Mouse (Mus musculus) hindbrain, postnatal 0 days (tissue): ENCODE data around the gene Cct6b. TPM values are rescaled to one million over a fixed set of nuclear protein-coding genes. Genes with fewer than 3 reads are reported as not detected.

Experiments
- ATAC-seq: fragments of 200-750 bp; cut with Nextera tagmentation; 2 replicates; pipeline ENCODE4 v1.8.0; 2017; ENCODE audit warnings: mild to moderate bottlenecking, moderate TSS enrichment, moderate library complexity
- DNase-seq: peaks from one replicate; pipeline ENCODE4 v3.0.0-alpha.2; 2015; ENCODE audit warnings: low spot score
- H3K27ac ChIP-seq: fragments of 300-500 bp; sonication (generic); 2 replicates; pipeline ENCODE4 v1.5.1; 2014; ENCODE audit warnings: mild to moderate bottlenecking
- H3K27me3 ChIP-seq: fragments of 300-500 bp; sonication (generic); 2 replicates; pipeline ENCODE4 v1.6.1; 2014; ENCODE audit warnings: low read length, mixed read lengths; ENCODE audit not compliant: insufficient read depth
- H3K36me3 ChIP-seq: fragments of 300-500 bp; sonication (generic); 2 replicates; pipeline ENCODE4 v1.6.1; 2014; ENCODE audit warnings: low read length, mixed read lengths; ENCODE audit not compliant: insufficient read depth
- H3K4me1 ChIP-seq: fragments of 300-500 bp; sonication (generic); 2 replicates; pipeline ENCODE4 v1.6.1; 2014; ENCODE audit warnings: antibody characterized with exemption, low read length, mixed read lengths; ENCODE audit not compliant: insufficient read depth
- H3K4me2 ChIP-seq: fragments of 300-500 bp; sonication (generic); 2 replicates; pipeline ENCODE4 v1.6.1; 2014; ENCODE audit warnings: low read depth, mild to moderate bottlenecking, low read length, moderate library complexity, mixed read lengths
- H3K4me3 ChIP-seq: fragments of 300-500 bp; sonication (generic); 2 replicates; pipeline ENCODE4 v1.5.1; 2014; ENCODE audit warnings: low read length
- H3K9ac ChIP-seq: fragments of 300-500 bp; sonication (generic); replicated peaks from 2 replicates; pipeline ENCODE4 v1.6.1; 2014; ENCODE audit warnings: mild to moderate bottlenecking, low read length, moderate library complexity, mixed read lengths
- H3K9me3 ChIP-seq: fragments of 300-500 bp; sonication (generic); 2 replicates; pipeline ENCODE4 v1.6.1; 2016; ENCODE audit warnings: low read length, mixed read lengths
- CTCF ChIP-seq: IDR thresholded peaks from 2 replicates; pipeline ENCODE4 v1.5.1; 2016; ENCODE audit warnings: antibody characterized with exemption, control low read depth, low read depth
- WGBS: fragments of 180-500 bp; shearing (Covaris S2); extraction: QIAGEN DNeasy Blood & Tissue Kit; methylation state at CpG from one replicate; pipeline ENCODE4 v1.1.7; 2014; 5-methylcytosine and 5-hydroxymethylcytosine counted together
- polyA plus RNA-seq: library from polyadenylated mRNA; unstranded; fragments of >200 nt; fragmentation: Nextera tagmentation; extraction: Ambion mirVana; gene quantifications from 2 replicates; pipeline ENCODE4 v1.2.1, GENCODE M21; 2015
- total RNA-seq: library from RNA; depleted of rRNA; stranded (reverse); fragments of >200 nt; gene quantifications from 2 replicates; pipeline ENCODE4 v1.2.3, GENCODE M21; 2014

Gene Cct6b
- total and polyA plus RNA-seq, 2 experiments from 2014 or later = 0.31 to 0.39 TPM

- Histone ChIP-seq H3K4me2 (peak within 1 kb of the TSS; percentile 91), H3K4me3 (peak within 1 kb of the TSS; percentile 78), H3K27ac (peak within 1 kb of the TSS; percentile 87), H3K9me3 (no peaks in the 10 kb centered on the region), H3K27me3 (no peaks in the 10 kb centered on the region), H3K4me1 (peaks cover 6% of the 10 kb centered on the region; the same call in 1 of the 2 replicates), H3K36me3 (peaks cover 18% of the 10 kb centered on the region; the same call in 1 of the 2 replicates), H3K9ac (peak within 1 kb of the TSS; percentile 85)
- peak; percentile 26; the same call in 1 of the 2 replicates for TF ChIP-seq CTCF
- peak; percentile 98 for ATAC-seq
- DNase-seq = peak; percentile 98
- under 1% methylated on average over 74 of the region's 90 CpGs for WGBS
Measured at GRCm38 (mm10) chr11:82780983-82781903, 17.1 kb upstream of the Cct6b start, which contains the start of gene Lig3. Gene Lig3 (plus strand): TSS chr11:82781108.

- no peaks in the 10 kb centered on the region for H3K9me3 ChIP-seq
- H3K27me3 ChIP-seq = no peaks in the 10 kb centered on the region
- ATAC-seq = no peak
- peaks cover 8% of the 10 kb centered on the region; the same call in 1 of the 2 replicates for H3K36me3 ChIP-seq
- no peak for TF ChIP-seq CTCF
- peak overlapping the region; percentile 91 for H3K4me2 ChIP-seq
- peak overlapping the region; percentile 78 for H3K4me3 ChIP-seq
- no peak for DNase-seq
- WGBS = 63% methylated on average over 5 of the region's 5 CpGs
- peaks cover 6% of the 10 kb centered on the region; the same call in 1 of the 2 replicates for H3K4me1 ChIP-seq
- H3K27ac ChIP-seq = no peak overlapping the region
- peak overlapping the region; percentile 85 for H3K9ac ChIP-seq
Measured at GRCm38 (mm10) chr11:82780134-82780533, 16.0 kb upstream of the Cct6b start.

DNA sequence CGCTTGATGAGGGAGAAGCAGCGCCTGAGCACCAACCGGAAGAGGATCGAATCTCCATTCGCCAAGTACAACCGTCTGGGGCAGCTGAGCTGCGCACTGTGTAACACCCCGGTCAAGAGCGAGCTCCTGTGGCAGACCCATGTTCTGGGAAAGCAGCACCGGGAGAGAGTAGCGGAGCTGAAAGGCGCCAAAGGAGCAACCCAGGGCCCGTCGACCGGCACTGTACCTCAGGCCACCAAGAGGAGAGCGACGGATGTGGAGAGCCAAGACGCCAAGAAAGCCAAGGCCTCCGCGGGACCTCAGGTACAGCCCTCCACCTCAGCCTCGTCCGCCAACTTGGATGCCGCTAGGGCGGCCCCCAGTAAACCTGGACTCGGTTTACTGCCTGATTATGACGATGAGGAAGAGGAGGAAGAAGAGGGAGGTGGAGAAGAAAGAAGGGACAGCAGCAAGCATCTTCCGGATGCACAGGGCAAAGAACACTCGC is 360 bp upstream of the Cct6b start:
- peak; percentile 72; the same call in 1 of the 2 replicates for ATAC-seq

GRCm38 (mm10) chr11:82763261-82763660 is 860 bp downstream of the Cct6b start:
- no peak for DNase-seq
- Histone ChIP-seq H3K27me3 (no peaks in the 10 kb centered on the region), H3K36me3 (no peaks in the 10 kb centered on the region), H3K9ac (peak overlapping the region; percentile 79), H3K4me1 (peaks cover 19% of the 10 kb centered on the region), H3K4me3 (peak overlapping the region; percentile 77), H3K27ac (peak overlapping the region; percentile 90), H3K4me2 (peak overlapping the region; percentile 99), H3K9me3 (no peaks in the 10 kb centered on the region)
- no peak for ATAC-seq
- 5% methylated on average over 4 of the region's 4 CpGs for WGBS
- TF ChIP-seq CTCF = no peak

More for the DNA sequence above, 360 bp upstream of the Cct6b start:
- Histone ChIP-seq H3K9me3 (no peaks in the 10 kb centered on the region), H3K9ac (peak overlapping the region; percentile 79), H3K27me3 (no peaks in the 10 kb centered on the region), H3K4me3 (peak overlapping the region; percentile 77), H3K4me1 (peaks cover 19% of the 10 kb centered on the region), H3K4me2 (peak overlapping the region; percentile 99), H3K27ac (peak overlapping the region; percentile 90), H3K36me3 (no peaks in the 10 kb centered on the region; the same call in 1 of the 2 replicates)
- DNase-seq = no peak
- WGBS = under 1% methylated on average over 28 of the region's 28 CpGs
- 0 out of 2 replicates have a peak, but pooled peaks have one; percentile 4 for TF ChIP-seq CTCF

GRCm38 (mm10) chr11:82762286-82762829 is 1.8 kb downstream of the Cct6b start:
- Histone ChIP-seq H3K4me2 (no peak overlapping the region), H3K9me3 (no peaks in the 10 kb centered on the region)
- WGBS = 90% methylated on average over 6 of the region's 6 CpGs

DNA sequence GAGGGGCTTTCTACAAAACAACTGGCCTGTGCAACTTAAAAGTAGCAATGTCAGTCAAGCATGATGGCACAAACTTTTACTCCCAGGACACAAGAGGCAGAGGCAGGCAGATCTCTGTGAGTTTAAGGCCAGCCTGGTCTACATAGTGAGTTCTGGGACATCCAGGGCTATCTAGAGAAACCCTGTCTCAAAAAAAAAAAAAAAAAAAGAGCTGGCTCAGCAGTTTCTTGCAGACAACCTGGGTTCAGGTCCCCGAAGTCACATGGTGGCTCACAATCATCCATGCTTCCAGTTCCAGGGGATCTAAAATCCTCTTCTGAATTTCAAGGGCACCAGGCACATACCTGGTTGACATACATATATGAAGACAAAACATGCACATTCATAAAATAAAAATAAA is 8.2 kb downstream of the Cct6b start:
- ATAC-seq (no peak), DNase-seq (no peak)
- Histone ChIP-seq H3K9me3 (no peaks in the 10 kb centered on the region), H3K4me1 (no peaks in the 10 kb centered on the region), H3K4me2 (no peak overlapping the region), H3K4me3 (no peak overlapping the region), H3K27me3 (no peaks in the 10 kb centered on the region), H3K9ac (no peak overlapping the region), H3K36me3 (no peaks in the 10 kb centered on the region), H3K27ac (no peak overlapping the region)
- TF ChIP-seq CTCF = no peak
- 83% methylated on average over 1 of the region's 1 CpGs for WGBS

More at GRCm38 (mm10) chr11:82762286-82762829, 1.8 kb downstream of the Cct6b start:
- Histone ChIP-seq H3K27me3 (no peaks in the 10 kb centered on the region), H3K9ac (no peak overlapping the region), H3K4me3 (no peak overlapping the region), H3K4me1 (peaks cover 19% of the 10 kb centered on the region), H3K36me3 (no peaks in the 10 kb centered on the region), H3K27ac (no peak overlapping the region)
- ATAC-seq (no peak), DNase-seq (no peak)
- TF ChIP-seq CTCF = peak; percentile 45
